Mouse (Mus musculus): ENCODE results near the gene St3gal6.
A peak's percentile ranks its signal among the peaks of the same experiment; 100 is the strongest.
"Not testable (repeated sequence)": the region's sequence is repeated elsewhere in the genome, so short reads cannot be mapped to it uniquely, and the experiment has no call there.

Gene St3gal6

GRCm38 (mm10) chr16:58476363-58476762, 47.7 kb downstream of the St3gal6 start:
- DNase-seq (ENCODE audit: low read depth, low spot score): no peak

- DNase-seq (ENCODE audit: low read depth, low spot score): no peak
Measured at GRCm38 (mm10) chr16:58475544-58476154, 48.4 kb downstream of the St3gal6 start.

- DNase-seq (ENCODE audit: low read depth, low spot score): no peak
Measured at GRCm38 (mm10) chr16:58474875-58475274, 49.2 kb downstream of the St3gal6 start.

GRCm38 (mm10) chr16:58470841-58471240, 53.2 kb downstream of the St3gal6 start:
- DNase-seq (ENCODE audit: low read depth, low spot score): no peak

GRCm38 (mm10) chr16:58470061-58470460, 54.0 kb downstream of the St3gal6 start:
- DNase-seq (ENCODE audit: low read depth, low spot score): no peak

- DNase-seq (ENCODE audit: low read depth, low spot score): no peak
Measured at GRCm38 (mm10) chr16:58465412-58465811, 58.6 kb downstream of the St3gal6 start.

- DNase-seq (ENCODE audit: low read depth, low spot score): no peak
Measured at GRCm38 (mm10) chr16:58464051-58464450, 60.0 kb downstream of the St3gal6 start.

- DNase-seq (ENCODE audit: low read depth, low spot score): no peak
Measured at GRCm38 (mm10) chr16:58462519-58462918, 61.5 kb downstream of the St3gal6 start.

GRCm38 (mm10) chr16:58461856-58462518, 62.1 kb downstream of the St3gal6 start:
- DNase-seq (ENCODE audit: low read depth, low spot score): no peak

GRCm38 (mm10) chr16:58460386-58460785, 63.7 kb downstream of the St3gal6 start:
- DNase-seq (ENCODE audit: low read depth, low spot score): no peak

- not testable (repeated sequence) for DNase-seq (ENCODE audit: low read depth, low spot score)
Measured at GRCm38 (mm10) chr16:58459966-58460365, 64.1 kb downstream of the St3gal6 start.

GRCm38 (mm10) chr16:58456991-58457390, 67.1 kb downstream of the St3gal6 start:
- no peak for DNase-seq (ENCODE audit: low read depth, low spot score)

GRCm38 (mm10) chr16:58456445-58456844, 67.6 kb downstream of the St3gal6 start:
- no peak for DNase-seq (ENCODE audit: low read depth, low spot score)

- no peak for DNase-seq (ENCODE audit: low read depth, low spot score)
Measured at GRCm38 (mm10) chr16:58455118-58455517, 68.9 kb downstream of the St3gal6 start.

- DNase-seq (ENCODE audit: low read depth, low spot score): peak; percentile 61
Measured at GRCm38 (mm10) chr16:58454617-58455016, 69.4 kb downstream of the St3gal6 start.

GRCm38 (mm10) chr16:58453820-58454219, 70.2 kb downstream of the St3gal6 start:
- no peak for DNase-seq (ENCODE audit: low read depth, low spot score)

GRCm38 (mm10) chr16:58453138-58453537, 70.9 kb downstream of the St3gal6 start:
- DNase-seq (ENCODE audit: low read depth, low spot score): no peak

GRCm38 (mm10) chr16:58451647-58452046, 72.4 kb downstream of the St3gal6 start:
- no peak for DNase-seq (ENCODE audit: low read depth, low spot score)

- no peak for DNase-seq (ENCODE audit: low read depth, low spot score)
Measured at GRCm38 (mm10) chr16:58450648-58451047, 73.4 kb downstream of the St3gal6 start.

GRCm38 (mm10) chr16:58449073-58449472, 75.0 kb downstream of the St3gal6 start:
- no peak for DNase-seq (ENCODE audit: low read depth, low spot score)

GRCm38 (mm10) chr16:58446281-58447259, 77.5 kb downstream of the St3gal6 start:
- no peak for DNase-seq (ENCODE audit: low read depth, low spot score)

GRCm38 (mm10) chr16:58444735-58445134, 79.3 kb downstream of the St3gal6 start:
- DNase-seq (ENCODE audit: low read depth, low spot score): no peak

Measured in forelimb bud, embryonic 11.5 days (tissue).